Mouse (Mus musculus): Measurements from ENCODE around the gene 4930523C07Rik.

Gene 4930523C07Rik

DNA sequence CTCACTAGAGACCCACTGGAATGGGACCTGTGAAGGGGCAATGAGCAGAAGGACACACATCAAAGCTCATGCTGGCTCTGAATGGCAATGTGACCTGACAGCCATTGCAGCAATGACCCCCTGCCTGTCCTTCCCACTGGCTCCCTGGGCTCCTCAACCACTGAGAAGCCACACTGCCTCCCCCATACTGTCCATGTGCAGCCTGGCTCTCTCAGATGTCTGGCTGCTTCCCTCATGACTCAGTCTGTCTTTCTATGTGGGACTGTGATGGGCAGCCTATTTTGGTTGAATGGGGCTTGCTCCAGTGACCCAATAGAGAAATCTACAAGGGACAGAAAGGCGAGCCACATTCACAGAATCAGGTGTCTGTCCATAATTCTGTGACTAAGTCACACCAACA is 38.5 kb downstream of the 4930523C07Rik start:
- CTCF ChIA-PET: no interaction called here

DNA sequence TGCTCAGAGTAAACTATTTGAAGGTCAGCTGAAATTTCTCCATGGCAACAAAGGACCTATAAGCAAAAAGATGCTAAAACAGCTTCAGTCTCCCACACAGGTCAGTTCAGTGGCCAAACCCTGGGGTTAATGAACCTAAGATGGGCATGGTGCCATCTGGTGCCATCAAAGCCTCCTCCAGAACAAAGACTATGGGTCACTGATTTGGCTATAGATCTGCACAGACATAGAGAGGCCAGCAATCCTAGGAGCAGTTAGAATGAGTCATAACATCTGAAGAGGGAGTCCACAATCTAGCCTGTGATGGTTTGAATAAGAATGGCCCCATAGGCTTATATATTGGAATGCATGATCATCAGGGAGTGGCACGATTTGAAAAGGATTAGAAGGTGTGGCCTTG is 40.1 kb downstream of the 4930523C07Rik start:
- CTCF ChIA-PET: no interaction called here

DNA sequence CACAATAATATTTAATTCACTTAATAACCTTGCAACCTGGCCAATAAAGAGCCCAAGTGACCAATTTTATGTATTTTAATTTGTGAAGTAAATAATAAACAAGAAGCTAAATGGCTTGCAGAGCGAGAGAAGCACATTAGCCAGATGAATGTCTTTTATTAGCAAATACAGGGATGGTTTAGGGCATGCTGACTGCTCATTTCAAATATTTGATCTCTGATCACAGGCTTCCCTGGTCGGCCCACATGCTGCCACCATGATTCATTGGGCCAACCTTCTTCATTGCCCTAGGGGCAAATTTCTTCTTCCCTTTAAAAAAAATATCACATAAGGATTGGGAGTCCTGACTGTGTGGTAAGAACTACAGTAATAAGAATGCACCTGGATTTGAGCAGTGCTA is 42.5 kb downstream of the 4930523C07Rik start:
- CTCF ChIA-PET: interaction anchor here (0.7 kb wide), 1 partner anchor 191 kb away, joined by 3 read pairs; no protein-coding TSS in a partner anchor

DNA sequence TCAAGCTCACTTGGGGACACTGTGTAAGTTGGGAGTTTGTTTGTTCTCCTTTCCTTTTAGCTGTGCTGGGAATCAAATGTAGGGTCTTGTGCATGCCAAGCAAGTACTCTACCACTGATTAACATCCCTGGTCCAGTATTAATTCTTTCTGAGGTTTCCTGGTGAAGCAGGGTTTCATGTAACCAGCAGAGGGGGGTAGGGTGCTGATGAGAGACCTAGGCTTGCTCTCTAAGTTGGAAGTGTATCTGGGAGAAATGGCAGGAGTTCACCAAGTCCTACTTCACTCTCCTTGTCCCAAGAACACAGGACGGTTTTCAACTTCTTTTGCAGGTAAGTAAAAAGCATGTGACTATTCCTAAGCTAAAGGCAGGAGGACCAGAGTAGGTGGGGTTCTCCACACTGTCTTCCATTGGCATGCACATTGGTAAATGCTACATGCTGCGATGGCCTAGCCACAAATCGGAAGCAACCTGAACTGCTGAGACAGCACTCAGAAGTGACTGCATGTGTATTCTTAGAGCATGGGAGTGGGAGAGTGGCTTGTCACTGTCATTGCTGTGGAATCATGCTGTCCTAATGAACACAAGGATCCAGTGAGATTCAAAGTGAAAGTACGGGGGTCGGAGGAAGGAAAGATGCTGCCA is 55.6 kb downstream of the 4930523C07Rik start:
- CTCF ChIA-PET: no interaction called here

DNA sequence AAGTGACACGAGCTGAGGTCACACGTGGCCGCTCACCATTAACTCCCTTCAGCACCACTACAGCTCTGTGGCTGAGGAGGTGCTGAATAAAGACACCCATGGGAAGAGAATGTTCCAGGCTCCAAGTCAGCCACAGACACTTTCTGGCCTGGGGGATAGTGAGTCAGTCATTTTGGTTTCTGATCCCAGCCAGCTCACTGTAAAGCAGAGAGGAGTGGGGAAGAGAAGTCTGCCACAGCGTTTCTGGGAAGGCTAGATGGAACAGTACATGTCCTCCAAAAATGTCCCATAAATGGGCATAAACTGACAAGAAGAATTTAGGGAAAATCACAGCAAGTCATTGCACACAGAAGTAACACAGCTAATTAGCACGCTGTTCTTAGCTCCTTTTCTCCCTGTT is 56.8 kb downstream of the 4930523C07Rik start:
- CTCF ChIA-PET: no interaction called here

DNA sequence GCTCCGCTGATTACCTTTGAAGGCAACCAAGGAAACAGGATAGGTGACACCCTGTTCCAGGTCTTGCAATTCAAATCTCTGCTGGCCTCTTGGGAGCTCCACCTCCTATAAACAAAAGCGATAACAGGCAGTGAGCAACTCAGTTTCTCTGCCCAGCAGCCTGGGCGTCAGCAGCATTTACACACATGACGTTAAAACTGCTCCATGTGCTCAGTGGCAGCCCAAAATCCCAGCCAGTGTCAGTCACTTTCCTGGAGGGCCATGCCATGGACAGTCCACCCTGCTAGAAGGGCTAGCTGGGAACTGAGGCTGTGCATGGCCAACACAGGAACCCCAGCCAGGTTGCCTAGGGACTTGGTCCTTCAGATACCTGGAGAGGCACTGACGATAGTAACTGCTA is 61.2 kb downstream of the 4930523C07Rik start:
- CTCF ChIA-PET: no interaction called here

DNA sequence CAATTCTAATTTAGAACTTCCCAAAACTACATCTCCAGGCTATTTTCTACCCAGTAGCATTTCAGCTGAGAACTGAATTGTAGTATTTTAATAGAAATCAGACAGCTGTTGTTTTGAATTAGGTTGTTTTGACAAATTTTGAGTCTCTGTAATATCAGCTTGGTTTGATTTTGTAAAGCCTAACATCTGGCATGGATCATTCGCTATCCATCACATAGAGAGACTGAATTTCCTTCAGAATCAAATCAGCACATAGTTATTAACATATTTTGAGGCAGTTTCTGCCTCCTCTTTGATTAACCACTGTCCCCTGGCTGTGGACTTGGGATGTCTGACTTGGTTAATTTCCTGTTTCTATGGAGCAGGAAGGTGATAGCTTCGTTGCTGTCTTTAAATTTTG is 64.4 kb downstream of the 4930523C07Rik start:
- CTCF ChIA-PET: no interaction called here

DNA sequence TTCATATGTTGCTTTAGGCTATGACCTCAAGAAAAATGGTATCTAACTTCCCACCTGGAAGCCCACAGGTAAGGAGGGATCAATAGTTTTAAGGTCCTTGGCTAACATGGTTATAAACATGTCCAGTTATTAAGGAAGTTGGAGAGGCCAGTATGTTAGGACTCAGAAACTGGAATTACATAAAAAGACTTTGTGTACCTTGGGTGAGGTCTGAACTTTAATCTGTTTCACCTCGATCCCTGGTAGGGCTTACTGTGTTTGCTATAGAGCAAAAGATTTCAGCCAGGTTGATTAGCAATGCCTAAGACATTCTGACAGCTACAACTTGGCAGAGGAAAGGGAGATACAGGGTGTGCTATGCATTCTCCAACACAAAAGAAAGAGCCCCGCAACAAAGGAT is 79.8 kb downstream of the 4930523C07Rik start:
- CTCF ChIA-PET: no interaction called here

Measured in spleen, embryonic (tissue).